Mouse (Mus musculus) CH12.LX (cell line): ENCODE measurements around the gene Cep57l1. TPM values are rescaled to one million over a fixed set of nuclear protein-coding genes. Genes with fewer than 3 reads are reported as not detected.

Experiments
- DNase-seq: peaks from one replicate; pipeline ENCODE4 v3.0.0-alpha.2; 2013; ENCODE audit errors: extremely low read depth
- H3K27ac ChIP-seq: 2 replicates; pipeline ENCODE4 v1.5.1; 2012; ENCODE audit warnings: low read depth, mild to moderate bottlenecking, control low read depth, moderate library complexity; ENCODE audit not compliant: insufficient read depth
- H3K27me3 ChIP-seq: replicated peaks from 2 replicates; pipeline ENCODE3; 2012; ENCODE audit warnings: inconsistent platforms
- H3K36me3 ChIP-seq, 2 experiments: replicated peaks in 1 of 2; 2 replicates each; pipeline versions ENCODE3 to v1.6.1; 2012; ENCODE audit warnings: inconsistent platforms in 1 of 2, low read length in 1 of 2, mild to moderate bottlenecking in 1 of 2, mixed read lengths in 1 of 2, moderate library complexity in 1 of 2; ENCODE audit not compliant: control insufficient read depth in 1 of 2, insufficient read depth in 1 of 2
- H3K4me1 ChIP-seq, 2 experiments: 2 replicates each; pipeline ENCODE4 v1.6.1; 2012; ENCODE audit warnings: inconsistent platforms in 1 of 2, moderate library complexity in 1 of 2; ENCODE audit not compliant: insufficient read depth in 2 of 2, control insufficient read depth in 1 of 2
- H3K4me2 ChIP-seq: 2 replicates; pipeline ENCODE4 v1.6.1; 2012; ENCODE audit warnings: low read depth, mild to moderate bottlenecking, control low read depth; ENCODE audit not compliant: poor library complexity, insufficient read depth, severe bottlenecking
- H3K4me3 ChIP-seq, 3 experiments: fragments of 150-350 bp in 1 of 3; sonication (generic) in 1 of 3; replicated peaks in 1 of 3; 2 replicates each; pipeline versions ENCODE3 to v1.5.1; 2011 to 2012; ENCODE audit warnings: low read depth in 2 of 3, low read length in 2 of 3, mild to moderate bottlenecking in 2 of 3, moderate library complexity in 2 of 3, control low read depth in 1 of 3, improper control_type of control experiment in 1 of 3, inconsistent platforms in 1 of 3, mixed read lengths in 1 of 3; ENCODE audit not compliant: poor library complexity in 1 of 3
- H3K79me2 ChIP-seq: replicated peaks from 2 replicates; pipeline ENCODE4 v1.6.1; 2012; ENCODE audit warnings: mild to moderate bottlenecking, moderate library complexity; ENCODE audit not compliant: control insufficient read depth, poor library complexity, insufficient read depth, severe bottlenecking; ENCODE audit errors: extremely low read depth
- H3K9ac ChIP-seq: 2 replicates; pipeline ENCODE4 v1.6.1; 2012; ENCODE audit warnings: low read depth, mild to moderate bottlenecking, control low read depth, moderate library complexity; ENCODE audit not compliant: insufficient read depth
- H3K9me3 ChIP-seq: replicated peaks from 2 replicates; pipeline ENCODE3; 2012; ENCODE audit warnings: low read length, inconsistent platforms, mixed read lengths
- BHLHE40 ChIP-seq: IDR thresholded peaks from 2 replicates; pipeline ENCODE4 v1.6.1; 2011; ENCODE audit warnings: mild to moderate bottlenecking, low read depth, low read length, improper control_type of control experiment
- CHD1 ChIP-seq: IDR thresholded peaks from 2 replicates; pipeline ENCODE4 v1.6.1; 2012; ENCODE audit warnings: low read depth, low read length, improper control_type of control experiment, inconsistent platforms
- CHD2 ChIP-seq: IDR thresholded peaks from 2 replicates; pipeline ENCODE4 v1.6.1; 2011; ENCODE audit warnings: low read length, improper control_type of control experiment
- CTCF ChIP-seq, 2 experiments: IDR thresholded peaks in 1 of 2; conservative IDR thresholded peaks in 1 of 2; 2 replicates each; pipeline ENCODE4 v1.5.1; 2011 to 2012; ENCODE audit warnings: low read depth in 2 of 2, low read length in 2 of 2, improper control_type of control experiment in 1 of 2, inconsistent platforms in 1 of 2, mild to moderate bottlenecking in 1 of 2, moderate library complexity in 1 of 2
- E2F4 ChIP-seq: IDR thresholded peaks from 2 replicates; pipeline ENCODE4 v1.6.1; 2011; ENCODE audit warnings: low read depth, low read length, improper control_type of control experiment; ENCODE audit not compliant: insufficient replicate concordance
- ELF1 ChIP-seq: IDR thresholded peaks from 2 replicates; pipeline ENCODE4 v1.6.1; 2014; ENCODE audit warnings: low read depth, mild to moderate bottlenecking, inconsistent platforms, low read length, improper control_type of control experiment
- EP300 ChIP-seq: IDR thresholded peaks from 2 replicates; pipeline ENCODE4 v1.6.1; 2011; ENCODE audit warnings: low read length, improper control_type of control experiment
- ETS1 ChIP-seq: conservative IDR thresholded peaks from 2 replicates; pipeline ENCODE4 v1.6.1; 2012; ENCODE audit warnings: low read depth, mild to moderate bottlenecking, inconsistent platforms, low read length, improper control_type of control experiment, moderate library complexity
- HCFC1 ChIP-seq: IDR thresholded peaks from 2 replicates; pipeline ENCODE4 v1.6.1; 2012; ENCODE audit warnings: low read depth, mild to moderate bottlenecking, inconsistent platforms, low read length, improper control_type of control experiment
- IRF4 ChIP-seq: IDR thresholded peaks from 2 replicates; pipeline ENCODE4 v1.6.1; 2014; ENCODE audit warnings: low read depth, mild to moderate bottlenecking, inconsistent platforms, low read length, improper control_type of control experiment
- JUN ChIP-seq: IDR thresholded peaks from 2 replicates; pipeline ENCODE4 v1.6.1; 2011; ENCODE audit warnings: low read depth, mild to moderate bottlenecking, low read length, improper control_type of control experiment, moderate library complexity; ENCODE audit not compliant: insufficient read depth
- JUND ChIP-seq: conservative IDR thresholded peaks from 2 replicates; pipeline ENCODE4 v1.6.1; 2011; ENCODE audit warnings: low read depth, low read length, improper control_type of control experiment
- KAT2A ChIP-seq: IDR thresholded peaks from 2 replicates; pipeline ENCODE4 v1.6.1; 2012; ENCODE audit warnings: low read length, improper control_type of control experiment, inconsistent platforms; ENCODE audit not compliant: insufficient replicate concordance
- MAFK ChIP-seq: IDR thresholded peaks from 2 replicates; pipeline ENCODE4 v1.6.1; 2011; ENCODE audit warnings: low read length, improper control_type of control experiment; ENCODE audit not compliant: insufficient replicate concordance
- MAX ChIP-seq: IDR thresholded peaks from 2 replicates; pipeline ENCODE4 v1.6.1; 2011; ENCODE audit warnings: low read length, improper control_type of control experiment
- MAZ ChIP-seq: IDR thresholded peaks from 2 replicates; pipeline ENCODE4 v1.6.1; 2012; ENCODE audit warnings: low read depth, mild to moderate bottlenecking, inconsistent platforms, low read length, improper control_type of control experiment, moderate library complexity
- MEF2A ChIP-seq: IDR thresholded peaks from 2 replicates; pipeline ENCODE4 v1.6.1; 2014; ENCODE audit warnings: low read depth, mild to moderate bottlenecking, inconsistent platforms, low read length, improper control_type of control experiment, borderline replicate concordance
- MXI1 ChIP-seq: IDR thresholded peaks from 2 replicates; pipeline ENCODE4 v1.6.1; 2011; ENCODE audit warnings: mild to moderate bottlenecking, low read depth, low read length, improper control_type of control experiment
- MYC ChIP-seq: IDR thresholded peaks from 2 replicates; pipeline ENCODE4 v1.6.1; 2011; ENCODE audit warnings: low read depth, mild to moderate bottlenecking, improper control_type of control experiment, low read length
- NELFE ChIP-seq: IDR thresholded peaks from 2 replicates; pipeline ENCODE4 v1.6.1; 2011; ENCODE audit warnings: low read depth, low read length, improper control_type of control experiment
- NRF1 ChIP-seq: IDR thresholded peaks from 2 replicates; pipeline ENCODE4 v1.6.1; 2014; ENCODE audit warnings: low read depth, mild to moderate bottlenecking, inconsistent platforms, low read length, improper control_type of control experiment, moderate library complexity
- PAX5 ChIP-seq: IDR thresholded peaks from 2 replicates; pipeline ENCODE4 v1.6.1; 2012; ENCODE audit warnings: low read length, inconsistent platforms, mixed read lengths
- POLR2A ChIP-seq: IDR thresholded peaks from 2 replicates; pipeline ENCODE4 v1.6.1; 2011; ENCODE audit warnings: low read depth, mild to moderate bottlenecking, improper control_type of control experiment, low read length
- POLR2AphosphoS2 ChIP-seq: IDR thresholded peaks from 2 replicates; pipeline ENCODE4 v1.6.1; 2011; ENCODE audit warnings: low read depth, low read length, improper control_type of control experiment
- RAD21 ChIP-seq: IDR thresholded peaks from 2 replicates; pipeline ENCODE4 v1.6.1; 2011; ENCODE audit warnings: low read depth, mild to moderate bottlenecking, low read length, improper control_type of control experiment, moderate library complexity
- RCOR1 ChIP-seq: conservative IDR thresholded peaks from 2 replicates; pipeline ENCODE4 v1.6.1; 2012; ENCODE audit warnings: low read depth, mild to moderate bottlenecking, inconsistent platforms, low read length, improper control_type of control experiment
- SIN3A ChIP-seq: IDR thresholded peaks from 2 replicates; pipeline ENCODE4 v1.6.1; 2012; ENCODE audit warnings: low read length, improper control_type of control experiment, inconsistent platforms
- SMC3 ChIP-seq: IDR thresholded peaks from 2 replicates; pipeline ENCODE4 v1.6.1; 2011; ENCODE audit warnings: low read depth, low read length, improper control_type of control experiment
- TCF12 ChIP-seq: IDR thresholded peaks from 2 replicates; pipeline ENCODE4 v1.6.1; 2014; ENCODE audit warnings: low read depth, mild to moderate bottlenecking, inconsistent platforms, low read length, improper control_type of control experiment
- UBTF ChIP-seq: IDR thresholded peaks from 2 replicates; pipeline ENCODE4 v1.6.1; 2012; ENCODE audit warnings: low read depth, mild to moderate bottlenecking, inconsistent platforms, low read length, improper control_type of control experiment, moderate library complexity
- USF1 ChIP-seq: IDR thresholded peaks from 2 replicates; pipeline ENCODE4 v1.6.1; 2014; ENCODE audit warnings: low read depth, mild to moderate bottlenecking, inconsistent platforms, low read length, improper control_type of control experiment
- USF2 ChIP-seq: conservative IDR thresholded peaks from 2 replicates; pipeline ENCODE4 v1.6.1; 2011; ENCODE audit warnings: low read depth, low read length, improper control_type of control experiment
- ZC3H11A ChIP-seq: IDR thresholded peaks from 2 replicates; pipeline ENCODE4 v1.6.1; 2012; ENCODE audit warnings: low read depth, mild to moderate bottlenecking, inconsistent platforms, low read length, improper control_type of control experiment
- ZMIZ1 ChIP-seq: IDR thresholded peaks from 2 replicates; pipeline ENCODE4 v1.6.1; 2012; ENCODE audit warnings: low read depth, mild to moderate bottlenecking, inconsistent platforms, low read length, improper control_type of control experiment
- ZNF384 ChIP-seq: IDR thresholded peaks from 2 replicates; pipeline ENCODE4 v1.6.1; 2012; ENCODE audit warnings: low read depth, low read length, improper control_type of control experiment, inconsistent platforms
- dilution Hi-C: fragments of 300-500 bp; cut with MboI; formaldehyde crosslinking; loops from 2 replicates; pipeline ENCODE4 v1.14.3; 2020; ENCODE audit warnings: low sequenced_read_pairs; ENCODE audit not compliant: extremely low pct_unique_long_range_greater_than_20kb, extremely low pct_ligation_motif_present
- in situ Hi-C: fragments of 300-500 bp; cut with MboI; formaldehyde crosslinking; loops from 3 replicates; pipeline ENCODE4 v1.14.3; 2019; ENCODE audit warnings: low sequenced_read_pairs, low pct_ligation_motif_present, low pct_unique_long_range_greater_than_20kb, mixed read lengths
- polyA plus RNA-seq: library from polyadenylated mRNA; unstranded; fragments of >175 nt; gene quantifications from 2 replicates; pipeline ENCODE4 v1.2.1, GENCODE M21; 2012; ENCODE audit warnings: low read depth; ENCODE audit not compliant: insufficient read length
- total RNA-seq, 2 experiments: library from RNA; depleted of rRNA; stranded (reverse); fragments of 300-350 nt in 1 of 2; fragments of >200 nt in 1 of 2; gene quantifications; 2 replicates each; pipeline ENCODE4 v1.2.3; 2012 to 2014

Gene Cep57l1
- total and polyA plus RNA-seq, 3 experiments = 14.1 to 28.1 (median 19.4) TPM

DNA sequence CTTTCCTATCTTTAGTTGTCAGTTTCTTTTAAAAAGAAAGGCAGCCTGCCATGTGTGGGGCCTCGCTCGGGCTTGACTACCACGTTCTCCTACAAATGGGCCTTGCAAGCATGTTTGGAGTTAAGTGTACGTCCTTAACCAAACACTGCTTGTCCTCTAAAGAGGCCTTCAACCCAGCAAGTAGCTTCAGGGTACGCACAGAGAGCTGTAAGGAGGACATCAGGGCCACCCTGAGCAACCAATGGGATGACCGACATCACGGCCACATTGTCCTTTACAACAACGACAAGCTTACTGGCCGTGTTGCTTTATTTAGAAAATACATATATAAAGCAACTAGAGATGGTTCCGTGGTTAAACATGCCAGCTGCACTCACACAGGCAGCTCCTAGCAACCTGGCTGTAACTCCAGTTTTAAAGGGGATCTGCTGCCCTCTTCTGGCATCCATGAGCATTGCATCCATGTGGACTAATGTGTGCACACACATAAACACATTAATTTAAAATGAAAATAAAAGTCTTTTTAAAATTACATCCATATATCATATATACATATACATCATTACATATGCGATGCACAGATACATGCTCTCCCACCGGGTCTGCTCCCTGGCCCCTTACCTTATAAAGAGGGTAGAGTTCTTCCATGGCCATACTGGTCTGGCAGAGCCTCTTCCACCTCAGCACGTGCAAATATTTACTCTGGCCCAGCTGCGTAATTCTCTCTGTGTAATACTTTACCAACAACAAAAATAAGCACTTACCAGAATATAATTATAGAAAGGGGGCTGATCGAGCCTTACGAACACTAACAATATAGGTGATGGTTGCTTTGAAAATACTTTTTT, 126.9 kb downstream of the Cep57l1 start:
- dilution Hi-C loops (no loop called here), in situ Hi-C loops (loop anchor here (5.0 to 25.0 kb wide), 2 partner anchors 165 to 270 kb away; partner anchors contain the start of gene Cd164)
- TF ChIP-seq PAX5 (no peak), SMC3 (peak; percentile 92), JUN (no peak), NRF1 (no peak), UBTF (no peak), ZMIZ1 (no peak), SIN3A (no peak), CHD2 (no peak), MXI1 (0 out of 2 replicates have a peak, but pooled peaks have one; percentile 48), ELF1 (no peak), USF1 (no peak), MAX (no peak), MYC (peak; percentile 93), BHLHE40 (peak; percentile 50; the same call in 1 of the 2 replicates), MEF2A (peak; percentile 41; the same call in 1 of the 2 replicates), ETS1 (no peak), ZC3H11A (peak; percentile 93), TCF12 (no peak), NELFE (peak; percentile 48; the same call in 1 of the 2 replicates), HCFC1 (no peak), MAZ (no peak), EP300 (no peak), RCOR1 (no peak), CHD1 (no peak), POLR2AphosphoS2 (no peak), POLR2A (no peak), ZNF384 (peak; percentile 68; the same call in 1 of the 2 replicates), USF2 (no peak), KAT2A (no peak), MAFK (no peak), IRF4 (no peak), E2F4 (no peak), CTCF (conservative IDR thresholded peaks at IDR 0.05 in 1 of 2, IDR thresholded peaks at IDR 0.05 in 1 of 2; ENCODE audit: low read depth in 2 of 2, low read length in 2 of 2) (peak; percentile 91), RAD21 (peak; percentile 96), JUND (0 out of 2 replicates have a peak, but pooled peaks have one; percentile 28)
- Histone ChIP-seq H3K27ac (no peak overlapping the region), H3K4me1 (peaks cover 0 to 16% of the 10 kb centered on the region in 2 experiments; a peak in 2 of 4 replicates), H3K9me3 (peaks cover 5% of the 10 kb centered on the region), H3K9ac (no peak overlapping the region), H3K36me3 (no peaks in the 10 kb centered on the region), H3K4me2 (peak overlapping the region; percentile 16; the same call in 1 of the 2 replicates), H3K79me2 (no peaks in the 10 kb centered on the region), H3K4me3 (no peak overlapping the region), H3K27me3 (no peaks in the 10 kb centered on the region)
- peak; percentile 84 for DNase-seq
